Mouse (Mus musculus): Measurements from ENCODE around the gene Cln6. TPM values are rescaled to one million over a fixed set of nuclear protein-coding genes. Genes with fewer than 3 reads are reported as not detected.
A peak's percentile ranks its signal among the peaks of the same experiment; 100 is the strongest.
"Not testable (repeated sequence)": the region's sequence is repeated elsewhere in the genome, so short reads cannot be mapped to it uniquely, and the experiment has no call there.

Gene Cln6
- total RNA-seq (2021) = 10 to 100 TPM; 18.0 to 19.7 TPM

GRCm38 (mm10) chr9:62838506-62839171 is at the start of gene Cln6:
TSS of gene Cln6 (plus strand) at chr9:62838785.
- DNase-seq (ENCODE audit: low spot score) = peak; percentile 69
- intact Hi-C loops (cut with DNase I) = no loop called here

GRCm38 (mm10) chr9:62789856-62790255 is 48.7 kb upstream of the Cln6 start:
- intact Hi-C loops (cut with DNase I) = no loop called here
- DNase-seq (ENCODE audit: low spot score) = no peak

DNA sequence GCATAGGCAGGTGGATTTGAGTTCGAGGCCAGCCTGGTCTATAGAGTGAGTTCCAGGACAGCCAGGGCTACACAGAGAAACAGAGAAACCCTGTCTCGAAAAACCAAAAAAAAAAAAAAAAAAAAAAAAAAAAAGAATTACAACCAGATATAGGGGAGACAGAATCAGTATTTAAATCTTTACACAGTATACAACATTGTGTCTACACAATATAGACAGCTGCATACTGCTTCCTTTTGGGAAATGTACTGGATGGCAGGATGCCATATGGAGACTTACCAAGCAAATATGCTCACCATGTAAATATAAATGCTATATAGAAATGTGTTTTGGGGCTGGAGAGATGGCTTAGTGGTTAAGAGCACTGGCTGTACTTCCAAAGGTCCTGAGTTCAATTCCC is 39.4 kb upstream of the Cln6 start:
- DNase-seq (ENCODE audit: low spot score); intact Hi-C loops (cut with DNase I): not testable (repeated sequence)

DNA sequence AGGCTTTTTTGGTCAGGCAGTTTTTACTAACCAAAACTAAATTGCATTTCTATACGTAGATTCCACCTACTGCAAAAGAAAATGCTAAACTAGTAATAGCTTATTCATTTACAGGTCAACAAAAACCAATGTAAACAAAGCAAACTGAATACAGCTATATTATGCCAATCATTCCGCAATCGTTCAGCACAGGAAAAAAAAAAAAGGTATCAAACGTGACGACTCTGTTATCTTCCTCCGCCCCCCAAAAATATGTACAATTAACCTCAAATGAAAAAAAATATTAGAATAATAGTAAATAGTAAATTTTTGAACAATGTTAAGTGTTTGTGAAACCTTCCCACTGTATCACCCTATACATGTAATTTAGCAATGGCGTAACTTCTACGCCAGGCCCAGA is 28.5 kb upstream of the Cln6 start:
- intact Hi-C loops (cut with DNase I) = no loop called here
- DNase-seq (ENCODE audit: low spot score) = no peak

- no peak for DNase-seq (ENCODE audit: low spot score)
- intact Hi-C loops (cut with DNase I) = no loop called here
These were observed 27.8 kb upstream of the Cln6 start for GRCm38 (mm10) chr9:62810543-62811515.

- peak; percentile 85 for DNase-seq (ENCODE audit: low spot score)
- intact Hi-C loops (cut with DNase I) = no loop called here
These were observed 27.0 kb upstream of the Cln6 start, which contains the start of gene Fem1b for GRCm38 (mm10) chr9:62811516-62812121. TSS of gene Fem1b (minus strand) at chr9:62811934.

- intact Hi-C loops (cut with DNase I) = no loop called here
- DNase-seq (ENCODE audit: low spot score) = no peak
These were observed 26.2 kb upstream of the Cln6 start for GRCm38 (mm10) chr9:62812216-62813049.

DNA sequence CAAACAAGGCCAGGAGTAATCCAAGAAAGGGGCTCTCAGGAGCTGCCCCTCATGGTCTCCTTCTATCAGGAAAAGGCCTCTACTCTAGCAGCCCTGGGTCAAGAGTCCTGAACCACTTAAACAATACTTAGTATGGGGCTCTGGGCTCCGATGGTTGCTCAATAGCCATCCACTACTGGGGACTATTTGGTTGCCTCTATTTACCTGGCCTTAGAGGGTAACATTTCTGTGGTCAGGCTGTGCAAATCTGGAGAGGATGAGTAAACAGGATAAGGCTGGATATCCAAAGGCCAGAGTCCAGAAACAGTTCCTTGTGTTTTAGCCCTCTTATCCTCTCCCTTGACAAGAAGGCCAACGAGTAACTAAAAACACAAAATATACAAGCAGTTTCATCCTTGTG is 23.8 kb upstream of the Cln6 start:
- no peak for DNase-seq (ENCODE audit: low spot score)
- intact Hi-C loops (cut with DNase I) = no loop called here

DNA sequence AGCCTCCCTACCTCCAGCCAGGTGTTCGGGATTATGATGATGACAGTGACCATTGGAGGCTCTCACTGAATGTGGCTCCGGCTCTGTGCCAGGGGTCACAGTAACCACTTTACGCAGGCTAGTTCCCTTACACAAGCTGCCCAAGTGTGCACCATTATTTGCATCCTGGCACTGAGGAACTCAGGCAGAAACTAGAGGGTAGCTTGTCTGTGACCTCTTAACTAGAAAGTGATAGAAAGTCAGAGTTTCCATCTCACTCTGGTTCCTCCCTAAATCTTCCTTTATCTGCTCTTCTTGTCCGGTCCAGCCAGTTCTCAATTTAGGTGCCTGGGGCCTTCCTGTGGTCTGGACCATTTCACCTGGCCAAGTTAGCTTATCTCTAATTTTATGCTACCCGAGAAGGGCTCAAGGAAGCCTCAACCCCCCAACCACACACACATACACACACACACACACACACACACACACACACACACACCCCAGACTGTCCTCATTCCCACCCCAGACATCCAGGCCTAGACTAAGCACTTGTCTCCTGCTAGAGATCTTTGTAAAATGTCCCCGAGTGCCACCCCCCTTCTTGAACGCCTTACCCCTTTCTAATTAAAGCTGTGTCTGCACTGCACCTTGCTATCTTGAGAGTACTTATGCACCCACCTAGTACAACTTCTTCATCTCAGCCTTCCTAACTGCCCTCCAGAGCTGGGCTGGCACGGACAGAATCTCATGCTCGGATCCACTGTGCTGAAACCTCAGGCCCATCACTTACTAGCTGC is 22.1 kb upstream of the Cln6 start:
- intact Hi-C loops (cut with DNase I) = no loop called here
- no peak for DNase-seq (ENCODE audit: low spot score)

DNA sequence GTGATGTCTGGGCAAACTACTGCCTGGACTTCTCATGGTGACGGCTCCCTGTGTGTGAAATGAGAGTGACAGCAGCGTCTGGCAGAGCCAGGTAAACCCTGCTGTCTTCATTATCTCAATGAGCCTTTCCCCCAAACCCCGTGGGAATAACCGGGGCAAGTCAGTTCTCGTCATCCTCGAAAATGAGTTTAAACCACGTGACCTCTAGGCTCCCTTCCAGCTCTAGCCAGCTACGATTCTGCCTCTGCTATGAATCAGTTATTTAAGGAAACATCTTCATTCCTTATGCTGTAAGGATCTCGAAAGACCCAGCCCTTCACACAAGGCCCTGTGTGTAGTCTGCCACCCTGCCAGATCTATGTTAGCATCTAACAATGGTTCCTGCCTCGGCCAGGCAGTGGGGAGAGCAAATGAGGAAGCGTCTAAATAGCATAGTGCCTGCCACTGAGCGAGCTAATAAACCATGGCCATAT is 21.4 kb upstream of the Cln6 start:
- no peak for DNase-seq (ENCODE audit: low spot score)
- intact Hi-C loops (cut with DNase I) = no loop called here

- DNase-seq (ENCODE audit: low spot score) = no peak
- intact Hi-C loops (cut with DNase I) = no loop called here
These were observed 20.6 kb upstream of the Cln6 start for GRCm38 (mm10) chr9:62817828-62818614.

DNA sequence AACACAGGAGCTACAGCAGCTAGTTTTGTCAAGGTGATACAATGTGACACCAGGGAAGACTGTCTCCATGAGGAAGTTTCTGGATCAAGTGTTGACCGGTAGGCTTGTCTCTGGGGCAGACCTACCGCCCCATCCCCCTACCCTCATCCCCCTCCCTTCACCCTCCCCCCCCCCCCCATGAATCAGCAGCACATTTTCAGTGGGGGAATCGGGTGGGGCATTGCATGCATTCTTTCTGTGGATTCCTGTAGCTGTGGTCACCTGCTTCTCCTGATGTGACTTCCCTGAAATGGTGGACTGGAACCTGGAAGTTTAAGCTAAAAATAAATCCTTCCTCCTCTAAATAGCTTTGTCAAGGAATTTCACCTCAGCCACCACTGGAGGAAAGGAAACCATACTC is 19.1 kb upstream of the Cln6 start:
- DNase-seq (ENCODE audit: low spot score) = no peak
- intact Hi-C loops (cut with DNase I) = no loop called here

DNA sequence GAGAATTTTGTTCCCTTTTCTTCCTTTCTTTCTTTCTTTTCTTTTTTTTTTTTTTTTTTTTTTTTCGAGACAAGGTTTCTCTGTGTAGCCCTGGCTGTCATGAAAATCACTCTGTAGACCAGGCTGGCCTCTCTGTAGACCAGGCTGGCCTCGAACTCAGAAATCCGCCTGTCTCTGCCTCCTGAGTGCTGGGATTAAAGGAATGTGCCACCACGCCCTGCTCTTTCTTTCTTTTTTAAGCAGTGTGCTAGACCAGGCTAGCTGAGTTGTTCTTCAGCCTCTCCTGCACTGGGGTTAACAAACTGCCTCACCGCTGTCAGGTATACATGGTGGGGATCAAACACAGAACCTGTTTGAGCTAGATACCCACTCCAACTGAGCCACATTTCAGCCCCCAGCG is 18.7 kb upstream of the Cln6 start:
- DNase-seq (ENCODE audit: low spot score); intact Hi-C loops (cut with DNase I): not testable (repeated sequence)

- intact Hi-C loops (cut with DNase I) = no loop called here
- DNase-seq (ENCODE audit: low spot score) = no peak
These were observed 17.8 kb upstream of the Cln6 start for GRCm38 (mm10) chr9:62820829-62821228.

DNA sequence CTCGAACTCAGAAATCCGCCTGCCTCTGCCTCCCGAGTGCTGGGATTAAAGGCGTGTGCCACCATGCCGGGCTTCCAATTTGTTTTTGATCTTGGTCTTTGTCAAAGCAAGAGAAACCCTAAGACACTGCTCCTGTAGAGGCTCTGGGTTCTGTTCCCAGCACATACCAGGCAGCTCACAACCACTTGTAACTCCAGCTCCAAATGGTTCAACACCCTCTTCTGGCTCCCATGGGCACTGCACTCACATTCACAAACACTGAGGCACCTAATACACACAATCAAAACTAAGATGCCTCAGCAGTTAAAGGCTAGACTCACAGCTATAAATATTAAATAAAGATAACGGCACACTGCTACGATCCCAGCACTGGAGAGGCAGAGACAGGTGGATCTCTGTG is 16.8 kb upstream of the Cln6 start:
- DNase-seq (ENCODE audit: low spot score) = no peak
- intact Hi-C loops (cut with DNase I) = no loop called here

DNA sequence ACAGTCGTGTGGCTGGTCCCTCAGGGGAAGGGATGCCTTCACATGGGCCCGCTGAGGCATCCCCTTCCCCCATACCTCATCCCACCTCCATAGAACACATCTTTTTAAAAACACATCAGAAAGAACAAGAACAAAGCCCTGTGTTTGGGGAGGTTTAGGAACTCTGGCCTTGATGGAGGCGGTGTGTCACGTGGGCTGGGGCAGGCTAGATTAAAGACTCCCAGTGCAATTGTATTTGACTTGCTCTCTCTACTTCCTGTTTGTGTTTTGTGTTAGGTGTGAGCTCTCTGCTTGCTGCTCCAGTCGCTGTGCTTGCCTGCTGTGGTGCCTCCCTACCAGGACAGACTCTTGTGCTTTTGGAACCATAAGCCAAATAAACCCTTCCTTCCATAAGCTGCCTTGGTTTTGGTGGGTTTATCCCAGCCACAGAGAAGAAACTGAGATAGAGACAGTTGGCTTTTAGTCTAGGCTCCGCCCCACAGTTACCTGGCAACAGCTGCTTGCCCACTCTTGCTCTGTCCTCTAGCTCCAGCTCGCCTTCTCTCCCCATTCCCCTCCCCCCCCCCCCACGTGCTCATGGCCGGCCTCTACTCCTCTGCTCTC is 12.7 kb upstream of the Cln6 start:
- no peak for DNase-seq (ENCODE audit: low spot score)
- intact Hi-C loops (cut with DNase I) = loop anchor here (2.0 kb wide), 1 partner anchor 83 kb away; no protein-coding TSS in a partner anchor

- no peak for DNase-seq (ENCODE audit: low spot score)
- intact Hi-C loops (cut with DNase I) = loop anchor here (2.0 kb wide), 1 partner anchor 84 kb away; no protein-coding TSS in a partner anchor
These were observed 12.1 kb upstream of the Cln6 start for GRCm38 (mm10) chr9:62826456-62826855.

Measured in heart, postnatal 25 days (tissue).